Mouse (Mus musculus): Measurements from ENCODE around the gene Zfp108. TPM values are rescaled to one million over a fixed set of nuclear protein-coding genes. Genes with fewer than 3 reads are reported as not detected.

Gene Zfp108
- total and polyA plus RNA-seq, 2 experiments from 2014 or later: 3.1 to 13.0 TPM

- Histone ChIP-seq H3K9me3 (ENCODE audit: low read length) (no peaks in the 10 kb centered on the region), H3K4me2 (ENCODE audit: low read depth) (peak within 1 kb of the TSS; percentile 54), H3K27me3 (ENCODE audit: insufficient read depth, low read length) (no peaks in the 10 kb centered on the region), H3K9ac (peak within 1 kb of the TSS; percentile 77), H3K27ac (ENCODE audit: low read depth, low read length) (peak within 1 kb of the TSS; percentile 95), H3K4me1 (ENCODE audit: insufficient read depth) (peaks cover 4% of the 10 kb centered on the region; the same call in 1 of the 2 replicates), H3K4me3 (ENCODE audit: low read depth, low read length) (0 out of 2 replicates have a peak within 1 kb of the TSS, but pooled peaks have one; percentile 75), H3K36me3 (ENCODE audit: insufficient read depth) (peaks cover 43% of the 10 kb centered on the region)
- ATAC-seq (peak; percentile 25; the same call in 1 of the 2 replicates), DNase-seq (peak; percentile 56)
- WGBS: 3% methylated on average over 13 of the region's 13 CpGs
- TF ChIP-seq CTCF (IDR thresholded peaks at IDR 0.05; ENCODE audit: low read depth): no peak
Observed at GRCm38 (mm10) chr7:24300771-24301282, 46.2 kb downstream of the Zfp108 start, which contains the start of gene Zfp61. Gene Zfp61 (minus strand): TSS chr7:24301232.

Other genes starting within 250 kb of the Zfp108 start
- not detected in 2 replicates for gene Vmn1r183, start 201.5 kb upstream of the Zfp108 start, total RNA-seq (2014; rRNA removed)
- not detected in 2 replicates for gene Vmn1r183, start 201.5 kb upstream of the Zfp108 start, polyA plus RNA-seq (2015; fragmentation: Nextera tagmentation; extraction: Ambion mirVana)
- 38.2 and 44.0 TPM in 2 replicates for gene Zfp180, start 172.9 kb upstream of the Zfp108 start, total RNA-seq (2014; rRNA removed)
- gene Zfp180, start 172.9 kb upstream of the Zfp108 start, polyA plus RNA-seq (2015; fragmentation: Nextera tagmentation; extraction: Ambion mirVana): 19.0 and 23.9 TPM in 2 replicates
- gene Zfp112, start 142.5 kb upstream of the Zfp108 start, total RNA-seq (2014; rRNA removed): 7.5 and 12.2 TPM in 2 replicates
- gene Zfp112, start 142.5 kb upstream of the Zfp108 start, polyA plus RNA-seq (2015; fragmentation: Nextera tagmentation; extraction: Ambion mirVana): 3.7 and 4.7 TPM in 2 replicates
- 26.3 and 31.2 TPM in 2 replicates for gene Zfp235, start 120.6 kb upstream of the Zfp108 start, total RNA-seq (2014; rRNA removed)
- gene Zfp235, start 120.6 kb upstream of the Zfp108 start, polyA plus RNA-seq (2015; fragmentation: Nextera tagmentation; extraction: Ambion mirVana): 19.1 and 20.4 TPM in 2 replicates
- 5.2 and 8.4 TPM in 2 replicates for gene Zfp114, start 79.7 kb upstream of the Zfp108 start, total RNA-seq (2014; rRNA removed)
- gene Zfp114, start 79.7 kb upstream of the Zfp108 start, polyA plus RNA-seq (2015; fragmentation: Nextera tagmentation; extraction: Ambion mirVana): 2.8 and 4.3 TPM in 2 replicates
- gene Zfp111, start 43.4 kb upstream of the Zfp108 start, total RNA-seq (2014; rRNA removed): 7.3 and 8.4 TPM in 2 replicates
- 1.6 and 2.4 TPM in 2 replicates for gene Zfp111, start 43.4 kb upstream of the Zfp108 start, polyA plus RNA-seq (2015; fragmentation: Nextera tagmentation; extraction: Ambion mirVana)
- 5.4 and 7.4 TPM in 2 replicates for gene Zfp109, start 17.2 kb upstream of the Zfp108 start, total RNA-seq (2014; rRNA removed)
- gene Zfp109, start 17.2 kb upstream of the Zfp108 start, polyA plus RNA-seq (2015; fragmentation: Nextera tagmentation; extraction: Ambion mirVana): 1.3 and 2.6 TPM in 2 replicates
- 9.7 and 13.2 TPM in 2 replicates for gene Zfp93, start 15.6 kb downstream of the Zfp108 start, total RNA-seq (2014; rRNA removed)
- 2.0 and 2.4 TPM in 2 replicates for gene Zfp93, start 15.6 kb downstream of the Zfp108 start, polyA plus RNA-seq (2015; fragmentation: Nextera tagmentation; extraction: Ambion mirVana)
- 32.9 and 34.8 TPM in 2 replicates for gene Zfp61, start 46.4 kb downstream of the Zfp108 start, total RNA-seq (2014; rRNA removed)
- gene Zfp61, start 46.4 kb downstream of the Zfp108 start, polyA plus RNA-seq (2015; fragmentation: Nextera tagmentation; extraction: Ambion mirVana): 24.5 and 30.8 TPM in 2 replicates
- gene Zfp94, start 61.9 kb downstream of the Zfp108 start, total RNA-seq (2014; rRNA removed): 15.8 and 16.9 TPM in 2 replicates
- gene Zfp94, start 61.9 kb downstream of the Zfp108 start, polyA plus RNA-seq (2015; fragmentation: Nextera tagmentation; extraction: Ambion mirVana): 19.3 and 21.2 TPM in 2 replicates
- not detected in 2 replicates for gene Tescl, start 79.1 kb downstream of the Zfp108 start, total RNA-seq (2014; rRNA removed)
- not detected in 2 replicates for gene Tescl, start 79.1 kb downstream of the Zfp108 start, polyA plus RNA-seq (2015; fragmentation: Nextera tagmentation; extraction: Ambion mirVana)
- gene Lypd5, start 94.4 kb downstream of the Zfp108 start, total RNA-seq (2014; rRNA removed): not detected in 2 replicates
- not detected in 2 replicates for gene Lypd5, start 94.4 kb downstream of the Zfp108 start, polyA plus RNA-seq (2015; fragmentation: Nextera tagmentation; extraction: Ambion mirVana)
- 1.2 and 1.5 TPM in 2 replicates for gene Kcnn4, start 115.5 kb downstream of the Zfp108 start, total RNA-seq (2014; rRNA removed)
- gene Kcnn4, start 115.5 kb downstream of the Zfp108 start, polyA plus RNA-seq (2015; fragmentation: Nextera tagmentation; extraction: Ambion mirVana): 0.88 and 1.1 TPM in 2 replicates
- gene Smg9, start 144.8 kb downstream of the Zfp108 start, total RNA-seq (2014; rRNA removed): 23.9 and 31.8 TPM in 2 replicates
- gene Smg9, start 144.8 kb downstream of the Zfp108 start, polyA plus RNA-seq (2015; fragmentation: Nextera tagmentation; extraction: Ambion mirVana): 25.2 and 28.5 TPM in 2 replicates
- gene Irgc1, start 197.5 kb downstream of the Zfp108 start, total RNA-seq (2014; rRNA removed): not detected in 2 replicates
- gene Irgc1, start 197.5 kb downstream of the Zfp108 start, polyA plus RNA-seq (2015; fragmentation: Nextera tagmentation; extraction: Ambion mirVana): not detected in 2 replicates
- gene Plaur, start 207.7 kb downstream of the Zfp108 start, total RNA-seq (2014; rRNA removed): 0.85 and 1.3 TPM in 2 replicates
- 1.2 and 1.3 TPM in 2 replicates for gene Plaur, start 207.7 kb downstream of the Zfp108 start, polyA plus RNA-seq (2015; fragmentation: Nextera tagmentation; extraction: Ambion mirVana)
- 412 and 434 TPM in 2 replicates for gene Cadm4, start 227.2 kb downstream of the Zfp108 start, total RNA-seq (2014; rRNA removed)
- gene Cadm4, start 227.2 kb downstream of the Zfp108 start, polyA plus RNA-seq (2015; fragmentation: Nextera tagmentation; extraction: Ambion mirVana): 102 and 107 TPM in 2 replicates

Measured in forebrain, postnatal 0 days (tissue).